Mouse (Mus musculus) thymus, postnatal 4 days (tissue): Measurements from ENCODE around the gene Erich4.
A peak's percentile ranks its signal among the peaks of the same experiment; 100 is the strongest.
"Not testable (repeated sequence)": the region's sequence is repeated elsewhere in the genome, so short reads cannot be mapped to it uniquely, and the experiment has no call there.

Source experiments
- DNase-seq: peaks from one replicate; pipeline ENCODE4 v3.0.0; 2021

The Erich4 gene

GRCm38 (mm10) chr7:25576308-25576707 is 39.4 kb downstream of the Erich4 start:
- peak; percentile 42 for DNase-seq

GRCm38 (mm10) chr7:25575870-25576269 is 39.8 kb downstream of the Erich4 start:
- DNase-seq = peak; percentile 50

DNA sequence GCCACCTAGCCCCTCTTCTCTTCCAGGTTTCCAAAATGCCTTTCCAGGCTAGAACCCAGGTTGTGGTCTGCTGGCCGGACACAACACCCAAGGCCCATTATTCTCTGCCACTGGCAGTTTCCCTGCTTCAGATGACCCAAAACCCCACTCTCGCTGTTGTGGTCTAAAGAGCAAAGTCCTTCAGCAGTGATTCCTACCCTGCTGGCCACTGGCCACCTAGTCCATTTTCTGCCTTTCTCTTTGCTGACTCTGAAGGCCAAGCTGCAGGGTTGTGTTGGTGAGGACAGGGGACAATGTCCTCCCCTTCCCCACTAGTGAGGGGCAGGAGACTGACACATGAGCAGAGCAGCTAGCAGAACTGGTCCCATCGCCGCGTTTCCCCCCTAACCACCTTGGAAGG is 40.6 kb downstream of the Erich4 start:
- no peak for DNase-seq

GRCm38 (mm10) chr7:25573806-25574205 is 41.9 kb downstream of the Erich4 start:
- not testable (repeated sequence) for DNase-seq

- no peak for DNase-seq
Measured at GRCm38 (mm10) chr7:25568721-25569120, 47.0 kb downstream of the Erich4 start.
